Mouse (Mus musculus) thymus, adult 2 months (tissue): Measurements from ENCODE around the gene Acrbp. TPM values are rescaled to one million over a fixed set of nuclear protein-coding genes. Genes with fewer than 3 reads are reported as not detected.
"Not testable (repeated sequence)": the region's sequence is repeated elsewhere in the genome, so short reads cannot be mapped to it uniquely, and the experiment has no call there.

Source experiments
- DNase-seq: peaks from one replicate; pipeline ENCODE4 v3.0.0; 2021
- H3K27ac ChIP-seq: fragments of 200-500 bp; 2 replicates; pipeline ENCODE4 v1.5.1; 2012; ENCODE audit warnings: low read length, control low read depth; ENCODE audit not compliant: control insufficient read depth, insufficient read depth
- H3K27me3 ChIP-seq: fragments of 200-500 bp; 2 replicates; pipeline ENCODE4 v1.6.1; 2012; ENCODE audit warnings: mild to moderate bottlenecking, low read length, moderate library complexity, mixed read lengths; ENCODE audit not compliant: control insufficient read depth, insufficient read depth
- H3K36me3 ChIP-seq: fragments of 200-500 bp; 2 replicates; pipeline ENCODE4 v1.6.1; 2012; ENCODE audit warnings: mild to moderate bottlenecking, low read length, moderate library complexity; ENCODE audit not compliant: control insufficient read depth, insufficient read depth
- H3K4me1 ChIP-seq: fragments of 200-500 bp; replicated peaks from 2 replicates; pipeline ENCODE4 v1.6.1; 2012; ENCODE audit warnings: low read length; ENCODE audit not compliant: control insufficient read depth, insufficient read depth
- H3K4me3 ChIP-seq: fragments of 200-500 bp; 2 replicates; pipeline ENCODE4 v1.5.1; 2012; ENCODE audit warnings: mild to moderate bottlenecking, low read length, control low read depth, moderate library complexity; ENCODE audit not compliant: control insufficient read depth, insufficient read depth
- CTCF ChIP-seq: fragments of 200-500 bp; IDR thresholded peaks from 2 replicates; pipeline ENCODE4 v1.5.1; 2012; ENCODE audit warnings: mild to moderate bottlenecking, control low read depth, low read length, moderate library complexity, borderline replicate concordance; ENCODE audit not compliant: control insufficient read depth, poor library complexity, insufficient read depth; ENCODE audit errors: extremely low read depth
- POLR2A ChIP-seq: fragments of 200-500 bp; IDR thresholded peaks from 2 replicates; pipeline ENCODE4 v1.6.1; 2012; ENCODE audit warnings: mild to moderate bottlenecking, low read length, control low read depth, moderate library complexity; ENCODE audit not compliant: control insufficient read depth, poor library complexity, insufficient read depth; ENCODE audit errors: extremely low read depth
- WGBS: fragments of 180-500 bp; shearing (Covaris S2); methylation state at CpG from one replicate; pipeline ENCODE4 v1.1.7; 2018; 5-methylcytosine and 5-hydroxymethylcytosine counted together
- polyA plus RNA-seq: library from polyadenylated mRNA; depleted of rRNA; stranded (reverse); fragments of >200 nt; gene quantifications from 2 replicates; pipeline ENCODE4 v1.2.3, GENCODE M21; 2012

Acrbp gene
- polyA plus RNA-seq, 1 experiment, result 89.5 TPM

- Histone ChIP-seq H3K27me3 (no peaks in the 10 kb centered on the region), H3K4me3 (no peak overlapping the region), H3K27ac (no peak overlapping the region), H3K4me1 (no peaks in the 10 kb centered on the region), H3K36me3 (peaks cover 41% of the 10 kb centered on the region)
- TF ChIP-seq CTCF, result no peak
- no peak for TF ChIP-seq POLR2A
- no peak for DNase-seq
- 98% methylated on average over 3 of the region's 3 CpGs for WGBS
Observed at GRCm38 (mm10) chr6:125017682-125018081, 31.8 kb upstream of the Acrbp start.

DNA sequence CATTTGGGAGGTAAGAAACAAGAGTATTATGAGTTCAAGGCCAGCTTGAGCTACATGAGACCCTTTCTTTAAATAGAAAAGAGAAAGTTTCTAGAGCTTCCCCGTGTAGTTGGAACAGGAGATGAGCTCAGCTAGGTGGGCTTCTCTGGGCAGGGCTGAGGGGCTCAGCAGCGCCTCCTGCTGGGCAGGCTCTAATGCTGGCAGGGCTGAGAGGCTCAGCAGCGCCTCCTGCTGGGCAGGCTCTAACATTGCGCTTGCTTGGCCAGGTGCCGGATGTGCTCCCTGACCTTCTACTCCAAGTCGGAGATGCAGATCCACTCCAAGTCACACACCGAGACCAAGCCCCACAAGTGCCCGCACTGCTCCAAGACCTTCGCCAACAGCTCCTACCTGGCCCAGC is 19.0 kb upstream of the Acrbp start:
- H3K27me3 ChIP-seq, H3K4me1 ChIP-seq, H3K27ac ChIP-seq, H3K4me3 ChIP-seq: not testable (repeated sequence)
- peak; percentile 99 for TF ChIP-seq CTCF
- peak; percentile 54 for DNase-seq
- 48% methylated on average over 7 of the region's 9 CpGs for WGBS
- peaks cover 61% of the 10 kb centered on the region for H3K36me3 ChIP-seq

DNA sequence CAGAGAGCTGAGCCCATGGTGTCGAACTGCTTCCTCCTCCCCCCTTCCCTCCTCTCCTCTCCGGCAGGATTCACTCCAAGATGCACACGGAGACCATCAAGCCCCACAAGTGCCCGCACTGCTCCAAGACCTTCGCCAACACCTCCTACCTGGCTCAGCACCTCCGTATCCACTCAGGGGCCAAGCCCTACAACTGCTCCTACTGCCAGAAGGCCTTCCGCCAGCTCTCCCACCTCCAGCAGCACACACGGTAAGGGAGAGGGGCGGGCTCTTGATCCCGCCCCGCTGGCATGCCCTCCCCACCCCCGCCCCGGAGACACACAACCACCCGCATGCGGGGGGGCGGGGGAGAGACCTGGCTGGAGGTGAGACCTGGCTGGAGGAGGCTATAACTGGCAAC is 17.9 kb upstream of the Acrbp start:
- WGBS, result 92% methylated on average over 16 of the region's 16 CpGs
- H3K4me3 ChIP-seq, result no peak overlapping the region
- no peak overlapping the region for H3K27ac ChIP-seq
- H3K4me1 ChIP-seq, result no peaks in the 10 kb centered on the region
- DNase-seq, result no peak
- no peak for TF ChIP-seq POLR2A
- no peak for TF ChIP-seq CTCF
- no peaks in the 10 kb centered on the region for H3K27me3 ChIP-seq
- H3K36me3 ChIP-seq, result peaks cover 63% of the 10 kb centered on the region

DNA sequence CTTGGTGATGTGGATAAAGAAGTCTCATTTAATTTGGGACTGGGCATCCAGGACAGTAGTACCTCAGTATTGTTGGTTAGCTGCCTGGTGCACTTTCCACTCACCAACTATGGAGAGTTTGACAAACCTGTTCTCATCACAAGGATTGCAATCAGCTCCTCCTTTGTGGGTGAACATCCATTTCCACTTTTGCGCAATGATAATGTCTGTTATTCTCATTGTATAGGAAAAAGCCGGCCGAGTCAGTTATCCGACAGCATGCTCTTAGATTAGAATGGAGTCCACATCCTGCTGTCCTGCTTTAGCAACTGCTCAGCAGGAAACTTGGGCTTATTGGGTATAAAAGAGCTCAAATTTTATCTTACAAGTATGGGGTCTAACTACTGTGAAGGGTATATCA is 10.8 kb upstream of the Acrbp start:
- no peak overlapping the region for H3K4me3 ChIP-seq
- no peak overlapping the region for H3K27ac ChIP-seq
- peaks cover 5% of the 10 kb centered on the region; the same call in 1 of the 2 replicates for H3K4me1 ChIP-seq
- WGBS, result 97% methylated on average over 4 of the region's 4 CpGs
- peaks cover 29% of the 10 kb centered on the region for H3K36me3 ChIP-seq
- no peaks in the 10 kb centered on the region for H3K27me3 ChIP-seq
- no peak for TF ChIP-seq POLR2A
- no peak for TF ChIP-seq CTCF
- DNase-seq, result no peak

DNA sequence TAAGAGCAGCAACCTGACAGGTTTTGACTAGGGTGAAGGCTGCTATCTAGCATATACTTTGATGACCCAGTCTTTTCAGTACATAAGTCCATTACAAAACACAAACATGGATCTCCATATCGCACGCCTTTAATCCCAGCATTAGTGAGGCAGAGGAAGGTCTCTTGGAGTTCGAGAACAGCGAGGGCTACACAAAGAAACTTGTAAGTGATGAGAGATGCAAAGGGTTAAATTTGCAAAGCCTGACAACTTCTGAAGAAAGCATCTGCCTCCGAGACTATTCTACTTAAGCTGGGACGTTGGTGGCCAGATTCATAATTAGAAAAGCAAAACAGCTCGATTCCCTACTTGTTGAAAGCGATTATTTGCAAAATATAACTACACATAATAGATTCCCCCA is 10.4 kb upstream of the Acrbp start:
- 15% methylated on average over 8 of the region's 8 CpGs for WGBS
- peak; percentile 44 for DNase-seq
- Histone ChIP-seq H3K27me3 (no peaks in the 10 kb centered on the region), H3K27ac (no peak overlapping the region; the same call in 1 of the 2 replicates), H3K4me1 (peaks cover 5% of the 10 kb centered on the region; the same call in 1 of the 2 replicates), H3K36me3 (peaks cover 29% of the 10 kb centered on the region), H3K4me3 (no peak overlapping the region)
- TF ChIP-seq POLR2A (no peak), CTCF (no peak)

- Histone ChIP-seq H3K27me3 (no peaks in the 10 kb centered on the region), H3K4me3 (peak within 1 kb of the TSS; percentile 74), H3K36me3 (peaks cover 31% of the 10 kb centered on the region), H3K27ac (peak within 1 kb of the TSS; percentile 9), H3K4me1 (peaks cover 5% of the 10 kb centered on the region; the same call in 1 of the 2 replicates)
- WGBS, result under 1% methylated on average over 26 of the region's 26 CpGs
- DNase-seq, result peak; percentile 87
- no peak for TF ChIP-seq CTCF
- TF ChIP-seq POLR2A, result no peak
Observed at GRCm38 (mm10) chr6:125039533-125040153, 9.8 kb upstream of the Acrbp start, which contains the start of gene Ing4. Ing4 (plus strand) TSS chr6:125039760.

DNA sequence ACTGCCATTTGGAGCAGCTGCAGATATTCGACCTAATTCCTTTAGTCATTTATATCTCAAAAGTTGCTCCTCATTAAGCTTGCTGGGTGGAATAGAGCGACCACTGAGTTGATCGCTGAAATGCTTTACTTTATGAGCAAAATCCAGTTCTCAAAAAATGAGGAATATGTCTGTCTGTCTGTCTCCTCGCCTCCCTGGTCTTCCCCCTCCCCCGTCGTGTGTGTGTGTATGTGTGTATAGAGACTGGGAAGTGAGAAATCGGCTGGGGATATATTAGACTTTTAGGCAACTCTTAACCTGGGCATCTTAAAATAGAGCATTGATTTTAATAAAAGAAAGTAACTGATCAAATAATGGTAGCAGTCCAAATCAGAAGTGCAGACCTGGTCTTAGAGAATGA is 9.3 kb upstream of the Acrbp start:
- no peak for TF ChIP-seq CTCF
- no peak for TF ChIP-seq POLR2A

More for the DNA sequence above, 9.3 kb upstream of the Acrbp start:
- H3K36me3 ChIP-seq, result peaks cover 30% of the 10 kb centered on the region
- H3K4me3 ChIP-seq, result peak overlapping the region; percentile 74
- H3K27me3 ChIP-seq, result no peaks in the 10 kb centered on the region
- DNase-seq, result no peak
- WGBS, result 4% methylated on average over 7 of the region's 7 CpGs
- no peak overlapping the region for H3K27ac ChIP-seq
- H3K4me1 ChIP-seq, result peaks cover 5% of the 10 kb centered on the region; the same call in 1 of the 2 replicates
